Mouse (Mus musculus) kidney, adult 2 months (tissue): ENCODE measurements around the gene Cdk5r1.

ENCODE experiments used
- CTCF ChIP-seq: fragments of 200-500 bp; conservative IDR thresholded peaks from 2 replicates; pipeline ENCODE4 v1.5.1; 2011; ENCODE audit warnings: low read depth, mild to moderate bottlenecking, control low read depth, low read length, moderate library complexity, mixed read lengths; ENCODE audit not compliant: insufficient read depth, insufficient read length
- POLR2A ChIP-seq: fragments of 200-500 bp; IDR thresholded peaks from one replicate; pipeline ENCODE4 v1.6.1; 2011; ENCODE audit warnings: low read depth, low read length, control low read depth

- TF ChIP-seq CTCF: no peak
- no peak for TF ChIP-seq POLR2A
These were observed 33.3 kb downstream of the Cdk5r1 start for GRCm38 (mm10) chr11:80510124-80510523.
